Mouse (Mus musculus): ENCODE measurements around the gene Tex46.

Tex46 gene

GRCm38 (mm10) chr4:136610387-136610856 lies at the start of gene Tex46:
Tex46 (plus strand) TSS chr4:136610437.
- DNase-seq, result no peak

GRCm38 (mm10) chr4:136562755-136563154 lies 47.5 kb upstream of the Tex46 start:
- no peak for DNase-seq

- DNase-seq, result no peak
These were observed 41.6 kb upstream of the Tex46 start for GRCm38 (mm10) chr4:136568629-136569028.

GRCm38 (mm10) chr4:136569998-136570397 lies 40.2 kb upstream of the Tex46 start:
- DNase-seq, result no peak

- no peak for DNase-seq
These were observed 28.4 kb upstream of the Tex46 start for GRCm38 (mm10) chr4:136581885-136582284.

GRCm38 (mm10) chr4:136587221-136587827 lies 22.9 kb upstream of the Tex46 start:
- no peak for DNase-seq

GRCm38 (mm10) chr4:136588003-136588402 lies 22.2 kb upstream of the Tex46 start:
- DNase-seq, result no peak

- DNase-seq, result no peak
These were observed 18.1 kb upstream of the Tex46 start for GRCm38 (mm10) chr4:136592111-136592510.

- no peak for DNase-seq
These were observed 16.2 kb upstream of the Tex46 start for GRCm38 (mm10) chr4:136594006-136594405.

GRCm38 (mm10) chr4:136595221-136595620 lies 15.0 kb upstream of the Tex46 start:
- no peak for DNase-seq

- DNase-seq, result no peak
These were observed 11.9 kb upstream of the Tex46 start for GRCm38 (mm10) chr4:136598268-136598876.

- no peak for DNase-seq
These were observed 10.4 kb upstream of the Tex46 start for GRCm38 (mm10) chr4:136599869-136600268.

GRCm38 (mm10) chr4:136600536-136600935 lies 9.7 kb upstream of the Tex46 start:
- no peak for DNase-seq

- DNase-seq, result peak; percentile 31
These were observed 8.8 kb upstream of the Tex46 start for GRCm38 (mm10) chr4:136601476-136601875.

- DNase-seq, result no peak
These were observed 8.2 kb upstream of the Tex46 start for GRCm38 (mm10) chr4:136602018-136602554.

GRCm38 (mm10) chr4:136602568-136602967 lies 7.7 kb upstream of the Tex46 start, which contains the start of gene Kdm1a:
Kdm1a (minus strand) TSS chr4:136602723.
- DNase-seq, result peak; percentile 93

GRCm38 (mm10) chr4:136605756-136606485 lies 4.3 kb upstream of the Tex46 start:
- no peak for DNase-seq

GRCm38 (mm10) chr4:136613657-136614056 lies 3.4 kb downstream of the Tex46 start:
- no peak for DNase-seq

GRCm38 (mm10) chr4:136621336-136621735 lies 11.1 kb downstream of the Tex46 start:
- peak; percentile 35 for DNase-seq

GRCm38 (mm10) chr4:136621956-136622355 lies 11.7 kb downstream of the Tex46 start:
- DNase-seq, result no peak

- no peak for DNase-seq
These were observed 12.2 kb downstream of the Tex46 start, which contains the start of gene Lactbl1 for GRCm38 (mm10) chr4:136622388-136622787. Lactbl1 (plus strand) TSS chr4:136622621.

- DNase-seq, result no peak
These were observed 16.4 kb downstream of the Tex46 start for GRCm38 (mm10) chr4:136626590-136626989.

- no peak for DNase-seq
These were observed 21.2 kb downstream of the Tex46 start for GRCm38 (mm10) chr4:136631237-136631994.
